Mouse (Mus musculus) heart, embryonic 14.5 days (tissue): ENCODE measurements around the gene Ankle2. TPM values are rescaled to one million over a fixed set of nuclear protein-coding genes. Genes with fewer than 3 reads are reported as not detected.

Experiments used
- ATAC-seq: fragments of 200-750 bp; cut with Nextera tagmentation; 2 replicates; pipeline ENCODE4 v1.8.0; 2017; ENCODE audit warnings: low read depth, moderate TSS enrichment; ENCODE audit not compliant: insufficient number of reproducible peaks, insufficient read depth, low FRiP score
- H3K27ac ChIP-seq, 2 experiments: fragments of 200-500 bp in 1 of 2; fragments of 300-500 bp in 1 of 2; sonication (generic) in 1 of 2; replicated peaks in 1 of 2; 2 replicates each; pipeline ENCODE4 v1.5.1; 2012 to 2014; ENCODE audit warnings: low read depth in 2 of 2, low read length in 2 of 2, control low read depth in 1 of 2, mild to moderate bottlenecking in 1 of 2, mixed read lengths in 1 of 2; ENCODE audit not compliant: control insufficient read depth in 1 of 2, insufficient read depth in 1 of 2
- H3K27me3 ChIP-seq: fragments of 300-500 bp; sonication (generic); 2 replicates; pipeline ENCODE4 v1.6.1; 2014; ENCODE audit warnings: mild to moderate bottlenecking, low read length, control low read depth; ENCODE audit not compliant: control insufficient read depth, insufficient read depth
- H3K36me3 ChIP-seq: fragments of 300-500 bp; sonication (generic); 2 replicates; pipeline ENCODE4 v1.6.1; 2014; ENCODE audit warnings: mild to moderate bottlenecking, control low read depth, low read length, mixed read lengths; ENCODE audit not compliant: control insufficient read depth, insufficient read depth
- H3K4me1 ChIP-seq, 2 experiments: fragments of 200-500 bp in 1 of 2; fragments of 300-500 bp in 1 of 2; sonication (generic) in 1 of 2; 2 replicates each; pipeline ENCODE4 v1.6.1; 2012 to 2014; ENCODE audit warnings: low read length in 2 of 2, control low read depth in 1 of 2, mixed read lengths in 1 of 2; ENCODE audit not compliant: control insufficient read depth in 2 of 2, insufficient read depth in 2 of 2
- H3K4me2 ChIP-seq: fragments of 300-500 bp; sonication (generic); 2 replicates; pipeline ENCODE4 v1.6.1; 2014; ENCODE audit warnings: mild to moderate bottlenecking, low read length
- H3K4me3 ChIP-seq, 2 experiments: fragments of 200-500 bp in 1 of 2; fragments of 300-500 bp in 1 of 2; sonication (generic) in 1 of 2; 2 replicates each; pipeline ENCODE4 v1.5.1; 2012 to 2014; ENCODE audit warnings: low read length in 2 of 2, mild to moderate bottlenecking in 2 of 2, control low read depth in 1 of 2, low read depth in 1 of 2, moderate library complexity in 1 of 2; ENCODE audit not compliant: control insufficient read depth in 1 of 2, insufficient read depth in 1 of 2
- H3K9ac ChIP-seq: fragments of 300-500 bp; sonication (generic); 2 replicates; pipeline ENCODE4 v1.6.1; 2014; ENCODE audit warnings: mild to moderate bottlenecking, low read length
- H3K9me3 ChIP-seq: fragments of 300-500 bp; sonication (generic); 2 replicates; pipeline ENCODE4 v1.6.1; 2016; ENCODE audit warnings: low read length, control low read depth; ENCODE audit not compliant: control insufficient read depth
- WGBS: fragments of 180-500 bp; shearing (Covaris S2); extraction: QIAGEN DNeasy Blood & Tissue Kit; methylation state at CpG from one replicate; pipeline ENCODE4 v1.1.7; 2014; 5-methylcytosine and 5-hydroxymethylcytosine counted together
- polyA plus RNA-seq: library from polyadenylated mRNA; unstranded; fragments of >200 nt; fragmentation: Nextera tagmentation; extraction: Ambion mirVana; gene quantifications from 2 replicates; pipeline ENCODE4 v1.2.1, GENCODE M21; 2014

Gene Ankle2
- polyA plus RNA-seq, 1 experiment from 2014 or later: 25.4 TPM

DNA sequence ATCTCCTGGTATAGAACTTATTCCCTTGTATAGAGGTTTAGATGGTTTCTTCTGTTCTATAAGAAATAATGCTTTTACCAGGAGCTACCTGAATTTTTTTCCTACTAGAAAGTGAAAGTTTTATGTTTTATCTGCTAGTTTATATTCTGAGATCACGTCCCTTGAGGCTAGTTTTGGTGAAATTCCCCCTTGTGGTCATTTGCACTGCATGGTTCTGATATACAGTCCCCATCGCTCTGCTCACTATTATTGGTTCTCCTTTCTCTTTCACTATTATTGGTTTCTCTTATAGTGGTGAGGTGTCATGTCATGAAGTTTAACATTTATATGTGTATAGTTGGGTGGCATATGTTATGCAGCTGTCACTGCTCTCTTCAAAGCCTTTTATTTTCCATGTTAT lies 69.8 kb downstream of the Ankle2 start:
- Histone ChIP-seq H3K4me3 (no peak overlapping the region), H3K36me3 (peaks cover 91% of the 10 kb centered on the region), H3K9ac (no peak overlapping the region), H3K27me3 (no peaks in the 10 kb centered on the region), H3K9me3 (no peaks in the 10 kb centered on the region), H3K4me1 (no peaks in the 10 kb centered on the region), H3K27ac (no peak overlapping the region), H3K4me2 (no peak overlapping the region)
- no peak for ATAC-seq
- WGBS: 93% methylated on average over 2 of the region's 2 CpGs

Other genes with a start within 250 kb of the Ankle2 start
- 10.6 and 12.1 TPM in 2 replicates for gene Zfp932, start 234.5 kb upstream of the Ankle2 start, polyA plus RNA-seq
- gene Gm17655, start 158.5 kb upstream of the Ankle2 start, polyA plus RNA-seq: 1.3 and 3.9 TPM in 2 replicates
- 0.11 and 0.16 TPM in 2 replicates for gene Gm35315, start 136.6 kb upstream of the Ankle2 start, polyA plus RNA-seq
- 0.23 and 0.30 TPM in 2 replicates for gene Plcxd1, start 131.0 kb upstream of the Ankle2 start, polyA plus RNA-seq
- 15.9 and 22.0 TPM in 2 replicates for gene Gtpbp6, start 122.8 kb upstream of the Ankle2 start, polyA plus RNA-seq
- gene Zfp605, start 120.9 kb upstream of the Ankle2 start, polyA plus RNA-seq: 2.4 and 2.7 TPM in 2 replicates
- gene Chfr, start 95.2 kb upstream of the Ankle2 start, polyA plus RNA-seq: 29.7 and 32.5 TPM in 2 replicates
- 18.7 and 19.1 TPM in 2 replicates for gene Golga3, start 54.3 kb upstream of the Ankle2 start, polyA plus RNA-seq
- gene Pgam5, start 38.9 kb downstream of the Ankle2 start, polyA plus RNA-seq: 56.3 and 58.3 TPM in 2 replicates
- gene Pxmp2, start 55.2 kb downstream of the Ankle2 start, polyA plus RNA-seq: 14.6 and 19.4 TPM in 2 replicates
- 16.1 and 19.6 TPM in 2 replicates for gene Pole, start 55.3 kb downstream of the Ankle2 start, polyA plus RNA-seq
- gene P2rx2, start 112.2 kb downstream of the Ankle2 start, polyA plus RNA-seq: not detected in 2 replicates
- gene Lrcol1, start 113.7 kb downstream of the Ankle2 start, polyA plus RNA-seq: not detected in 2 replicates
- gene Fbrsl1, start 217.5 kb downstream of the Ankle2 start, polyA plus RNA-seq: 12.8 and 13.5 TPM in 2 replicates